In genomic region chr19:42146276-42147010, GRCm38 (mm10) we compare ENCODE assay signal across 7 mouse cellular contexts. TPM values are rescaled to one million over a fixed set of nuclear protein-coding genes. Genes with fewer than 3 reads are reported as not detected.
A peak's percentile ranks its signal among the peaks of the same experiment; 100 is the strongest.
DNase-seq lines count a peak whose midpoint lies in the region; ATAC-seq and TF ChIP-seq lines count a peak whose summit lies in the region.

No protein-coding gene starts in this region.

- peak overlapping the region; percentile 70; the same call in 1 of the 2 replicates for H3K9ac ChIP-seq in limb, embryonic 11.5 days (ENCODE audit: low read length)
- H3K9ac ChIP-seq in neural tube, embryonic 14.5 days (replicated peaks; ENCODE audit: low read depth, low read length): peak overlapping the region; percentile 69; the same call in 1 of the 2 replicates

- H3K4me2 ChIP-seq in limb, embryonic 11.5 days (ENCODE audit: low read depth, severe bottlenecking): no peak overlapping the region; the same call in 1 of the 2 replicates
- H3K4me2 ChIP-seq in neural tube, embryonic 14.5 days (ENCODE audit: low read depth, low read length): no peak overlapping the region

- H3K4me3 ChIP-seq in layer of hippocampus, adult 2 months: no peak overlapping the region
- H3K4me3 ChIP-seq in limb, embryonic 11.5 days (ENCODE audit: low read depth, low read length): no peak overlapping the region
- no peak overlapping the region for H3K4me3 ChIP-seq in neural tube, embryonic 14.5 days (ENCODE audit: low read depth, low read length)

- no peaks in the 10 kb centered on the region for H3K27me3 ChIP-seq in limb, embryonic 11.5 days (ENCODE audit: control insufficient read depth, insufficient read depth, low read length)
- H3K27me3 ChIP-seq in neural tube, embryonic 14.5 days (ENCODE audit: control insufficient read depth, insufficient read depth, low read length): peaks cover 9% of the 10 kb centered on the region; the same call in 1 of the 2 replicates

- WGBS in limb, embryonic 11.5 days: 89% methylated on average over 9 of the region's 9 CpGs
- 92% methylated on average over 9 of the region's 9 CpGs for whole genome bisulfite sequencing in neural tube, embryonic 14.5 days

- no peak for TF ChIP-seq CTCF in layer of hippocampus, adult 2 months (conservative IDR thresholded peaks at IDR 0.05)

- H3K27ac ChIP-seq in layer of hippocampus, adult 2 months: peak overlapping the region; percentile 81; the same call in 1 of the 2 replicates
- no peak overlapping the region for H3K27ac ChIP-seq in limb, embryonic 11.5 days (replicated peaks; ENCODE audit: low read depth, low read length)
- H3K27ac ChIP-seq in neural tube, embryonic 14.5 days (ENCODE audit: low read depth, low read length): no peak overlapping the region

- H3K9me3 ChIP-seq in limb, embryonic 11.5 days (ENCODE audit: control insufficient read depth, low read length): no peaks in the 10 kb centered on the region
- H3K9me3 ChIP-seq in neural tube, embryonic 14.5 days (ENCODE audit: control insufficient read depth, low read length): no peaks in the 10 kb centered on the region

- peaks cover 12% of the 10 kb centered on the region; the same call in 1 of the 2 replicates for H3K4me1 ChIP-seq in limb, embryonic 11.5 days (ENCODE audit: control insufficient read depth, insufficient read depth, low read length)
- H3K4me1 ChIP-seq in neural tube, embryonic 14.5 days (ENCODE audit: control insufficient read depth, insufficient read depth, low read length): no peaks in the 10 kb centered on the region

- no peak for DNase-seq in layer of hippocampus, adult 2 months (ENCODE audit: low spot score in 2 of 2)
- no peak for DNase-seq in layer of hippocampus, adult 11-12 months (ENCODE audit: low spot score)
- no peak for DNase-seq in limb, embryonic 11.5 days (ENCODE audit: low spot score)

- peak; percentile 58 for ATAC-seq in granulocyte monocyte progenitor cell, adult 5-6 weeks (replicated peaks; ENCODE audit: poor library complexity, severe bottlenecking)
- ATAC-seq in limb, embryonic 11.5 days (ENCODE audit: insufficient number of reproducible peaks, low FRiP score, low TSS enrichment, low read depth): no peak
- ATAC-seq in neural tube, embryonic 14.5 days (ENCODE audit: low read depth): no peak
- ATAC-seq in monocyte, adult 5-6 weeks (replicated peaks; ENCODE audit: insufficient number of reproducible peaks, low FRiP score, low TSS enrichment, poor library complexity, severe bottlenecking): no peak
- ATAC-seq in inflammation-experienced regulatory T-cells, adult 6 months: no peak

- no peaks in the 10 kb centered on the region for H3K36me3 ChIP-seq in limb, embryonic 11.5 days (ENCODE audit: control insufficient read depth, insufficient read depth, low read length)
- H3K36me3 ChIP-seq in neural tube, embryonic 14.5 days (ENCODE audit: control insufficient read depth, insufficient read depth, low read length): no peaks in the 10 kb centered on the region

RNA-seq across cellular contexts. Expression of gene Marveld1, which starts 0.8 kb away (rescaled TPM):
- total RNA-seq in layer of hippocampus, adult 2 months (2021): 1 to 10 TPM; 7.0 to 8.3 TPM
- 15.1 and 19.7 TPM in 2 replicates for total RNA-seq in granulocyte monocyte progenitor cell, adult 5-6 weeks (2014; fragmentation: Nextera tagmentation)
- total RNA-seq in granulocyte monocyte progenitor cell, adult 5-6 weeks (2017): 13.2 and 13.9 TPM in 2 replicates
- polyA plus RNA-seq in limb, embryonic 11.5 days (2014; fragmentation: Nextera tagmentation; extraction: Ambion mirVana): 12.3 and 16.6 TPM in 2 replicates
- 2.1 and 3.2 TPM in 2 replicates for polyA plus RNA-seq in neural tube, embryonic 14.5 days (2014; fragmentation: Nextera tagmentation; extraction: Ambion mirVana)
- total RNA-seq in monocyte, adult 5-6 weeks (2017): 4.6 to 15.8 TPM (median 7.2 TPM) in 3 replicates
- 1 to 10 TPM; 2.9 to 8.7 (median 6.9) TPM for polyA plus RNA-seq in inflammation-experienced regulatory T-cells, adult 6 months (2017; shearing (Covaris generic))

RNA-seq across cellular contexts. Expression of gene Zfyve27, which starts 17.3 kb away (rescaled TPM):
- total RNA-seq in layer of hippocampus, adult 2 months (2021): 100 to 1,000 TPM in 1 of 2 experiments, 10 to 100 TPM in 1; 91.7 to 101 TPM
- total RNA-seq in granulocyte monocyte progenitor cell, adult 5-6 weeks (2014; fragmentation: Nextera tagmentation): 34.6 and 35.5 TPM in 2 replicates
- 21.1 and 26.4 TPM in 2 replicates for total RNA-seq in granulocyte monocyte progenitor cell, adult 5-6 weeks (2017)
- 11.7 and 12.6 TPM in 2 replicates for polyA plus RNA-seq in limb, embryonic 11.5 days (2014; fragmentation: Nextera tagmentation; extraction: Ambion mirVana)
- polyA plus RNA-seq in neural tube, embryonic 14.5 days (2014; fragmentation: Nextera tagmentation; extraction: Ambion mirVana): 34.2 and 37.2 TPM in 2 replicates
- total RNA-seq in monocyte, adult 5-6 weeks (2017): 43.3 to 59.7 TPM (median 44.3 TPM) in 3 replicates
- 10 to 100 TPM; 12.1 to 18.8 (median 17.9) TPM for polyA plus RNA-seq in inflammation-experienced regulatory T-cells, adult 6 months (2017; shearing (Covaris generic))

RNA-seq across cellular contexts. Expression of gene Avpi1, which starts 17.6 kb away (rescaled TPM):
- total RNA-seq in layer of hippocampus, adult 2 months (2021): 10 to 100 TPM; 18.0 to 20.7 TPM
- total RNA-seq in granulocyte monocyte progenitor cell, adult 5-6 weeks (2014; fragmentation: Nextera tagmentation): 9.9 and 12.0 TPM in 2 replicates
- 4.5 and 10.7 TPM in 2 replicates for total RNA-seq in granulocyte monocyte progenitor cell, adult 5-6 weeks (2017)
- 24.1 and 26.0 TPM in 2 replicates for polyA plus RNA-seq in limb, embryonic 11.5 days (2014; fragmentation: Nextera tagmentation; extraction: Ambion mirVana)
- polyA plus RNA-seq in neural tube, embryonic 14.5 days (2014; fragmentation: Nextera tagmentation; extraction: Ambion mirVana): 9.4 and 10.8 TPM in 2 replicates
- 3.7 to 6.4 TPM (median 4.2 TPM) in 3 replicates for total RNA-seq in monocyte, adult 5-6 weeks (2017)
- 10 to 100 TPM in 1 of 3 experiments, 1 to 10 TPM in 2; 6.1 to 12.0 (median 6.8) TPM for polyA plus RNA-seq in inflammation-experienced regulatory T-cells, adult 6 months (2017; shearing (Covaris generic))

RNA-seq across cellular contexts. Expression of gene Sfrp5, which starts 55.6 kb away (rescaled TPM):
- total RNA-seq in layer of hippocampus, adult 2 months (2021): under 1 TPM; 0.25 to 0.26 TPM
- not detected in 2 replicates for total RNA-seq in granulocyte monocyte progenitor cell, adult 5-6 weeks (2014; fragmentation: Nextera tagmentation)
- not detected in 2 replicates for total RNA-seq in granulocyte monocyte progenitor cell, adult 5-6 weeks (2017)
- 0.13 and 0.25 TPM in 2 replicates for polyA plus RNA-seq in limb, embryonic 11.5 days (2014; fragmentation: Nextera tagmentation; extraction: Ambion mirVana)
- 0.21 and 13.5 TPM in 2 replicates for polyA plus RNA-seq in neural tube, embryonic 14.5 days (2014; fragmentation: Nextera tagmentation; extraction: Ambion mirVana)
- not detected in 3 replicates for total RNA-seq in monocyte, adult 5-6 weeks (2017)
- not detected for polyA plus RNA-seq in inflammation-experienced regulatory T-cells, adult 6 months (2017; shearing (Covaris generic))

RNA-seq across cellular contexts. Expression of gene Pi4k2a, which starts 56.2 kb away (rescaled TPM):
- total RNA-seq in layer of hippocampus, adult 2 months (2021): 10 to 100 TPM; 62.5 to 68.2 TPM
- 19.1 and 21.9 TPM in 2 replicates for total RNA-seq in granulocyte monocyte progenitor cell, adult 5-6 weeks (2014; fragmentation: Nextera tagmentation)
- 6.7 and 7.1 TPM in 2 replicates for total RNA-seq in granulocyte monocyte progenitor cell, adult 5-6 weeks (2017)
- polyA plus RNA-seq in limb, embryonic 11.5 days (2014; fragmentation: Nextera tagmentation; extraction: Ambion mirVana): 28.4 and 29.4 TPM in 2 replicates
- 35.3 and 40.7 TPM in 2 replicates for polyA plus RNA-seq in neural tube, embryonic 14.5 days (2014; fragmentation: Nextera tagmentation; extraction: Ambion mirVana)
- 12.4 to 19.9 TPM (median 16.8 TPM) in 3 replicates for total RNA-seq in monocyte, adult 5-6 weeks (2017)
- polyA plus RNA-seq in inflammation-experienced regulatory T-cells, adult 6 months (2017; shearing (Covaris generic)): 10 to 100 TPM in 2 of 3 experiments, 1 to 10 TPM in 1; 8.1 to 16.7 (median 11.9) TPM
